Comparison of ENCODE assay signal across 16 mouse cellular contexts in the genomic region with DNA sequence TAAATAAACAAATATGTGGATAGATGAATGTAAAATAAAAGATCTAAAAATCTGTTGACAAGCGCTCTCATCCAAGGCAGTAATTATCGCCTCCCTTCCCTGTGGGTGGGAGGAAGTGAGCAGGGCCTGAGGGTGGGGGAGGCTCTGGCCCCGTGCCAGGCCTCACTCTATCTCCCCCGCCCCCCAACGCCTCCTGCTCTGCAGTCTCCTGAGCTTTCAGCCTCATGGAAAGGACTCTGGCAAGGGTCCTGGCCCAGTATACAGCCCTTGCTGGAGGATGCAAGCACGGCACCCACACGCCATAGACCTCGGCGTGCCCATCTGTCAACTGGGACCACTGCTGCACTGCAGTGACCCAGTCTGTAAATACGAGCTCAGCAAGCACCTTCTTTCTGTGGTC.
A peak's percentile ranks its signal among the peaks of the same experiment; 100 is the strongest.
DNase-seq lines count a peak whose midpoint lies in the region; ATAC-seq and TF ChIP-seq lines count a peak whose summit lies in the region.
"Had no signal": no experiment of that assay in that cellular context is flagged by ENCODE, and none has a peak within 500 bp of the region (broad histone marks: within the 10 kb centered on the region; RNA-seq: fewer than 3 reads in every experiment).

No protein-coding gene starts in this region.

- no peaks in the 10 kb centered on the region for H3K9me3 ChIP-seq in forebrain, postnatal 0 days (ENCODE audit: low read length)
- H3K9me3 ChIP-seq: embryonic facial prominence, embryonic 12.5 days; kidney, embryonic 15.5 days had no signal

- H3K27me3 ChIP-seq in forebrain, postnatal 0 days (ENCODE audit: insufficient read depth, low read length): no peaks in the 10 kb centered on the region
- H3K27me3 ChIP-seq: embryonic facial prominence, embryonic 12.5 days; kidney, embryonic 15.5 days had no signal

- no peak overlapping the region for H3K4me3 ChIP-seq in forebrain, postnatal 0 days (ENCODE audit: low read depth, low read length)
- no peak overlapping the region for H3K4me3 ChIP-seq in lung, adult 2 months (replicated peaks; ENCODE audit: extremely low read depth, low read depth, low read length)
- H3K4me3 ChIP-seq: embryonic facial prominence, embryonic 12.5 days; kidney, embryonic 15.5 days had no signal

- H3K36me3 ChIP-seq in forebrain, postnatal 0 days (ENCODE audit: insufficient read depth): no peaks in the 10 kb centered on the region
- H3K36me3 ChIP-seq: embryonic facial prominence, embryonic 12.5 days; kidney, embryonic 15.5 days had no signal

- WGBS in forebrain, postnatal 0 days: 48% methylated on average over 10 of the region's 10 CpGs
- WGBS in lung, adult 2 months: 46% methylated on average over 10 of the region's 10 CpGs

- no peak for TF ChIP-seq POLR2A in lung, adult 2 months (IDR thresholded peaks at IDR 0.05; ENCODE audit: borderline replicate concordance, extremely low read depth, low read depth, low read length)

- no peak overlapping the region for H3K9ac ChIP-seq in forebrain, postnatal 0 days
- H3K9ac ChIP-seq: embryonic facial prominence, embryonic 12.5 days; kidney, embryonic 15.5 days had no signal

- no peak for TF ChIP-seq CTCF in forebrain, postnatal 0 days (IDR thresholded peaks at IDR 0.05; ENCODE audit: low read depth)
- no peak for TF ChIP-seq CTCF in lung, adult 2 months (IDR thresholded peaks at IDR 0.05; ENCODE audit: insufficient read depth, low read length)

- peaks cover 14% of the 10 kb centered on the region for H3K4me1 ChIP-seq in forebrain, postnatal 0 days (ENCODE audit: insufficient read depth)
- no peaks in the 10 kb centered on the region for H3K4me1 ChIP-seq in lung, adult 2 months (ENCODE audit: control insufficient read depth, insufficient read depth, low read length)
- H3K4me1 ChIP-seq: embryonic facial prominence, embryonic 12.5 days; kidney, embryonic 15.5 days had no signal

- DNase-seq in left cerebral cortex, postnatal 14 days (ENCODE audit: low spot score in 2 of 2): peak; percentile 58 to 60
- DNase-seq in left cerebral cortex, postnatal 4 days: no peak
- DNase-seq in forebrain, postnatal 0 days: peak; percentile 59
- peak; percentile 30 to 45 for DNase-seq in layer of hippocampus, adult 8-10 months (ENCODE audit: low spot score in 2 of 2)
- DNase-seq in right cerebral cortex, postnatal 25 days: peak; percentile 24
- DNase-seq in ovary, adult 18-20 months (ENCODE audit: low spot score): no peak
- DNase-seq in lung, adult 2 months: no peak
- DNase-seq: cerebellum, postnatal 25 days; heart, adult 18-20 months; heart, postnatal 10 days; lung, adult 18-20 months; retina, postnatal 1 day; thymus, postnatal 4 days had no signal

- intact Hi-C loops in left cerebral cortex, postnatal 14 days (cut with DNase I): no loop called here
- intact Hi-C loops in left cerebral cortex, postnatal 4 days (cut with DNase I): no loop called here

- H3K4me2 ChIP-seq in forebrain, postnatal 0 days (ENCODE audit: low read depth): no peak overlapping the region
- H3K4me2 ChIP-seq: embryonic facial prominence, embryonic 12.5 days; kidney, embryonic 15.5 days had no signal

- no peak overlapping the region for H3K27ac ChIP-seq in forebrain, postnatal 0 days (ENCODE audit: low read depth, low read length)
- H3K27ac ChIP-seq: embryonic facial prominence, embryonic 12.5 days; kidney, embryonic 15.5 days had no signal

- ATAC-seq in forebrain, postnatal 0 days: peak; percentile 74
- ATAC-seq: Patski had no signal

Comparison
In these comparisons a context has a peak if more than half of its experiments do, and no peak if none do; other contexts are left out.
1. DNase-seq: peak in left cerebral cortex, postnatal 14 days (2 of 2), forebrain, postnatal 0 days (single experiment), layer of hippocampus, adult 8-10 months (2 of 2) and right cerebral cortex, postnatal 25 days (single experiment); none in left cerebral cortex, postnatal 4 days (single experiment), ovary, adult 18-20 months (single experiment) and lung, adult 2 months (single experiment).